Mouse (Mus musculus) stomach, postnatal 0 days (tissue): ENCODE measurements at regions not wholly inside any gene's neighbourhood (a gene's known extent, or its start where the extent isn't known, plus 50 kb on each side); places are given as distances from the start of the nearest gene placed in this dataset.

Experiments used
- ATAC-seq: fragments of 200-750 bp; cut with Nextera tagmentation; 2 replicates; pipeline ENCODE4 v1.8.0; 2017; ENCODE audit not compliant: low FRiP score, low TSS enrichment
- DNase-seq: peaks from one replicate; pipeline ENCODE4 v3.0.0-alpha.2; 2016; ENCODE audit warnings: low spot score
- H3K27ac ChIP-seq: fragments of 300-500 bp; sonication (generic); replicated peaks from 2 replicates; pipeline ENCODE4 v1.5.1; 2014; ENCODE audit warnings: mild to moderate bottlenecking, control low read depth
- H3K27me3 ChIP-seq: fragments of 300-500 bp; sonication (generic); 2 replicates; pipeline ENCODE4 v1.6.1; 2014; ENCODE audit warnings: low read length; ENCODE audit not compliant: control insufficient read depth, insufficient read depth
- H3K36me3 ChIP-seq: fragments of 300-500 bp; sonication (generic); 2 replicates; pipeline ENCODE4 v1.6.1; 2014; ENCODE audit warnings: low read length, mixed read lengths; ENCODE audit not compliant: control insufficient read depth, insufficient read depth
- H3K4me1 ChIP-seq: fragments of 300-500 bp; sonication (generic); replicated peaks from 2 replicates; pipeline ENCODE4 v1.6.1; 2014; ENCODE audit warnings: antibody characterized with exemption; ENCODE audit not compliant: control insufficient read depth, insufficient read depth
- H3K4me2 ChIP-seq: fragments of 300-500 bp; sonication (generic); replicated peaks from 2 replicates; pipeline ENCODE4 v1.6.1; 2014; ENCODE audit warnings: low read depth, mild to moderate bottlenecking, control low read depth, moderate library complexity
- H3K4me3 ChIP-seq: fragments of 300-500 bp; sonication (generic); 2 replicates; pipeline ENCODE4 v1.5.1; 2014; ENCODE audit warnings: low read depth, low read length, control low read depth
- H3K9ac ChIP-seq: fragments of 300-500 bp; sonication (generic); 2 replicates; pipeline ENCODE4 v1.6.1; 2014; ENCODE audit warnings: mild to moderate bottlenecking, low read length, control low read depth, mixed read lengths
- H3K9me3 ChIP-seq: fragments of 300-500 bp; sonication (generic); 2 replicates; pipeline ENCODE4 v1.6.1; 2016; ENCODE audit warnings: low read length; ENCODE audit not compliant: control insufficient read depth
- CTCF ChIP-seq: IDR thresholded peaks from 2 replicates; pipeline ENCODE4 v1.5.1; 2016; ENCODE audit warnings: antibody characterized with exemption, low read depth, mild to moderate bottlenecking, moderate library complexity
- EP300 ChIP-seq: optimal IDR thresholded peaks from 2 replicates; pipeline ENCODE3; 2016; ENCODE audit warnings: antibody characterized with exemption
- WGBS: fragments of 180-500 bp; shearing (Covaris S2); extraction: QIAGEN DNeasy Blood & Tissue Kit; methylation state at CpG from one replicate; pipeline ENCODE4 v1.1.7; 2014; 5-methylcytosine and 5-hydroxymethylcytosine counted together

DNA sequence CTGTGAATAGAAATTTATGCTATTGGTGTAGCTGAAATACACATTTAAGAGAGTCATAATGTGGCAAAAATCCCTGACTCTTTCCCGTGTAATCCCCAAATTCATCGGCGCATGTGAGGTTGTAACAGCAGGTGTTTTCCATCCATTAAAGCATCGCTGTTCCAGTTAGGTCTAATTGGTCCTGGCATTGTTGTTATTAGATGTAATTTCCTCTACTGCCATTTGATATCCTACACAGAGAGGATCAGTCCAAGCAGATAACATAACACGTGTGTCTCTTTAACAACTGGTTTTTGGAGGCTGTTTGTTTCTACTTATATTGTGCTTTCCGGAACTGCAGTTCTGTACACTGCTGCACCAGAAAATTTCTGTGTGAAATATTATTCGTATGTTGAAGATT is 101.8 kb downstream of the Vgll3 start:
- H3K9me3 ChIP-seq = no peaks in the 10 kb centered on the region
- no peak for DNase-seq
- ATAC-seq = no peak
- no peaks in the 10 kb centered on the region for H3K4me1 ChIP-seq
- H3K4me3 ChIP-seq = no peak overlapping the region
- no peaks in the 10 kb centered on the region for H3K36me3 ChIP-seq
- H3K4me2 ChIP-seq = no peak overlapping the region
- TF ChIP-seq EP300 (no peak), CTCF (no peak)
- WGBS = 55% methylated on average over 7 of the region's 7 CpGs
- H3K9ac ChIP-seq = no peak overlapping the region
- H3K27me3 ChIP-seq = no peaks in the 10 kb centered on the region
- H3K27ac ChIP-seq = no peak overlapping the region

DNA sequence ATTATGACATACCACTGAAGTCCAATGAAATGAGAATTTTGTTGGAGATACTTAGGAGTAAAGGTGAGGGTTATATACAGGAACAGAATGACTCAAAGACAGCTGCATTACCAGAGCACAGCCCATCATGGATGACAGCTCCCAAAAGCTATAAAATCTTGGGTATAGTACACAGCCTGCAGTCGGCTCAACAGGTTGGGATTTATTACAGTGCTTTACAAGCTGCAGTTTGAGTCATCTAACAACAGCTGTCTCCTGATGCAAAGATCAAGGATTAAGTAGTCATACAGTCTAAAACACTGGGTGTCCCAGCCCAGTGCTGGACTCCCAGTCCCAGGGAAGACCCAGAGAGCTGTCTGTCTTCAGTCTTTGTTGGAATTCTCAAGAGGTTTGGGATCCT is 110.9 kb downstream of the Vgll3 start:
- DNase-seq = no peak
- ATAC-seq = no peak
- H3K27me3 ChIP-seq = no peaks in the 10 kb centered on the region
- TF ChIP-seq EP300 (no peak), CTCF (no peak)
- no peaks in the 10 kb centered on the region for H3K4me1 ChIP-seq
- no peak overlapping the region for H3K27ac ChIP-seq
- no peak overlapping the region for H3K4me2 ChIP-seq
- H3K4me3 ChIP-seq = no peak overlapping the region
- H3K36me3 ChIP-seq = no peaks in the 10 kb centered on the region
- H3K9ac ChIP-seq = no peak overlapping the region
- 47% methylated on average over 1 of the region's 1 CpGs for WGBS
- no peaks in the 10 kb centered on the region for H3K9me3 ChIP-seq

DNA sequence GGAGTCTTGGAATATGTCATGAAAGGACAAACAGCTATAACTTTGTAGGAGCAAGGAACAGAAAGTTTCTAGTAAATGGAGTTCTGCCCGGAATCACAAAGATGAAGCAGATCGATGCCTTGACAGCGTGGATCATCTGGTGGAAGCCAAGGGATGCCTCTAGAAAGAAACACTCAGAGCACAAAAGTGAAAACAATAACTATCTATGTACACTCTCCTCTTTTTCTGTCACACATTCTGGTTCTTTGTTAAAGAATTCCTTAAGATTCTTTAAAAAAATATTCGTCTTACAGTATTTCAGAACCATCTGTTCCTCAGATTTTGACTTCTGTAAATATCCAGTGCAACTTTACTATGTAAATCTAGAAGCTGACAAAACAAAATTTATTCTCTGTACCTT is 148.8 kb downstream of the Vgll3 start:
- TF ChIP-seq CTCF (no peak), EP300 (no peak)
- ATAC-seq (no peak), DNase-seq (no peak)
- Histone ChIP-seq H3K27ac (no peak overlapping the region), H3K4me1 (no peaks in the 10 kb centered on the region), H3K9ac (no peak overlapping the region), H3K36me3 (no peaks in the 10 kb centered on the region), H3K9me3 (no peaks in the 10 kb centered on the region), H3K4me2 (no peak overlapping the region), H3K4me3 (no peak overlapping the region), H3K27me3 (no peaks in the 10 kb centered on the region)
- 76% methylated on average over 4 of the region's 4 CpGs for WGBS

DNA sequence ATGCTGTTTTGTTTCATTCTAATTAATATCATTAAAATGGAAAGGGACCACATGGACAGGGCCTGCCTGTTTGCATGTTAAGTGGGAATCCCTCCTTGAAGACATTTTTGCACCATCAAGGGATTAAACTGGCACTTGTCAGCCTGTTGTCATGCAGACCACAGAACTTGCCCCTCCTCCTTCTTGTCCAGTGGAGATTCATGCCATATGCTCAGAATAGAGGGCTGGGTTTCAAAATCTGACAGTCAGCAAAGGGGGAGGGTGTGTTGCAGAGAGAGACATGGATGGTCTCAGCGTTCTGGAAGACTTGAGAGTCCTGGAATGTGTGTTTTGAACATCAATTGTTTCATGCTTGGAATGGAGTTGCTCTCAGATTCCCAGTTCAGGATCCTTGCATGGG is 149.2 kb downstream of the Vgll3 start:
- Histone ChIP-seq H3K9ac (no peak overlapping the region), H3K36me3 (no peaks in the 10 kb centered on the region), H3K27ac (no peak overlapping the region), H3K4me3 (no peak overlapping the region), H3K4me1 (no peaks in the 10 kb centered on the region), H3K9me3 (no peaks in the 10 kb centered on the region), H3K4me2 (no peak overlapping the region), H3K27me3 (no peaks in the 10 kb centered on the region)
- ATAC-seq = no peak
- TF ChIP-seq CTCF (no peak), EP300 (no peak)
- DNase-seq = no peak
- 29% methylated on average over 1 of the region's 1 CpGs for WGBS

DNA sequence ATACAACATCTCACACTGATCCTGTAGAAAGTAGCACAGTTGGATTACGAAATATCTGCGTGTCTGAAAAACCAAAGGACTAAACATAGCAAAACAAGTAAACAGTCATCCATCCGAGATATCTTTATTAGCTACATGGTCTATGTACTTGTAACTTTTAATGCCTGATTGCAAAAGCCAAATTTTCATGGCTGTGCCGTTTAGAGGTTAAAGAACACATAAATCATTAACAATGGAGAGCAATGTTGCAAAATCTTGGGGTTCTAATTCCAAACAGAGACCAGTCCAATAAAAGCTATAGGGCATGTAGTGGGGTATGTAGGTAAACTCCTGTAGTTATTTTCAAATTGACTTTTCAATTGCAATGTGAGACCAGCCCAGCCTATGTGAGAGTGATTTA is 162.0 kb downstream of the Vgll3 start:
- Histone ChIP-seq H3K4me2 (no peak overlapping the region), H3K27me3 (no peaks in the 10 kb centered on the region), H3K9me3 (no peaks in the 10 kb centered on the region), H3K27ac (no peak overlapping the region), H3K9ac (no peak overlapping the region), H3K4me3 (no peak overlapping the region), H3K36me3 (no peaks in the 10 kb centered on the region), H3K4me1 (no peaks in the 10 kb centered on the region)
- 72% methylated on average over 4 of the region's 4 CpGs for WGBS
- ATAC-seq = no peak
- no peak for DNase-seq
- TF ChIP-seq CTCF (no peak), EP300 (no peak)

DNA sequence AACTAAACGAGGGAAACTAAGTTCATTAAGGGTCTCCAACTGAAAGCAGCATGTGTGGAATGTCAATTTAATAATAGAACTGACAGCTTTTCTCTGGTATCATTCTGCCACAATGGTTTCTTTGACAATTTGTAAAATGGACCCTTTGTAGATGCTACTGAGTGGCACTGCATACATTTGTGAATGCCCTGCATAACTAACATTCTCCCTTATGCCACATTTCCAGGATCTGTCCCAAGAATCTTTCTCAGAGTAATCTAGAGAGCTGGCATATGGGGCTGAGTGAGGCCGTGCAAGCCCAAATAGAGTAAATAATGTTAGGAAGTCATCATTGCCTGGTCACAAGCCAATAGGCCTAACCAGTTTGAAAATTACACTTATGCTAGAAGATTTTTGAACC is 172.1 kb downstream of the Vgll3 start:
- no peak overlapping the region for H3K4me2 ChIP-seq
- DNase-seq = no peak
- WGBS = 27% methylated on average over 2 of the region's 2 CpGs
- no peaks in the 10 kb centered on the region for H3K9me3 ChIP-seq
- no peak overlapping the region for H3K4me3 ChIP-seq
- no peaks in the 10 kb centered on the region for H3K27me3 ChIP-seq
- H3K9ac ChIP-seq = no peak overlapping the region
- H3K4me1 ChIP-seq = no peaks in the 10 kb centered on the region
- no peak overlapping the region for H3K27ac ChIP-seq
- no peak for ATAC-seq
- TF ChIP-seq EP300 (no peak), CTCF (no peak)
- no peaks in the 10 kb centered on the region for H3K36me3 ChIP-seq
